Mouse (Mus musculus) lung, adult 2 months (tissue): Measurements from ENCODE around the gene Pon2. TPM values are rescaled to one million over a fixed set of nuclear protein-coding genes. Genes with fewer than 3 reads are reported as not detected.
"Not testable (repeated sequence)": the region's sequence is repeated elsewhere in the genome, so short reads cannot be mapped to it uniquely, and the experiment has no call there.

Experiments
- DNase-seq: peaks from one replicate; pipeline ENCODE4 v3.0.0; 2022
- H3K4me1 ChIP-seq: fragments of 200-500 bp; 2 replicates; pipeline ENCODE4 v1.6.1; 2011; ENCODE audit warnings: low read length; ENCODE audit not compliant: control insufficient read depth, insufficient read depth
- H3K4me3 ChIP-seq: fragments of 200-500 bp; replicated peaks from 2 replicates; pipeline ENCODE3; 2011; ENCODE audit warnings: low read depth, mild to moderate bottlenecking, control low read depth, low read length; ENCODE audit errors: extremely low read depth
- CTCF ChIP-seq: fragments of 200-500 bp; IDR thresholded peaks from 2 replicates; pipeline ENCODE4 v1.5.1; 2011; ENCODE audit warnings: mild to moderate bottlenecking, low read length, control low read depth; ENCODE audit not compliant: insufficient read depth
- POLR2A ChIP-seq: fragments of 200-500 bp; IDR thresholded peaks from 2 replicates; pipeline ENCODE4 v1.6.1; 2011; ENCODE audit warnings: low read depth, mild to moderate bottlenecking, control low read depth, low read length, borderline replicate concordance; ENCODE audit errors: extremely low read depth
- WGBS: fragments of 180-500 bp; shearing (Covaris S2); methylation state at CpG from one replicate; pipeline ENCODE4 v1.1.7; 2018; 5-methylcytosine and 5-hydroxymethylcytosine counted together
- polyA plus RNA-seq: library from polyadenylated mRNA; depleted of rRNA; stranded (reverse); fragments of >200 nt; gene quantifications from 2 replicates; pipeline ENCODE4 v1.2.3, GENCODE M21; 2012; rRNA removed

Gene Pon2
- 26.4 and 38.2 TPM in 2 replicates for polyA plus RNA-seq

GRCm38 (mm10) chr6:5298092-5298554 lies at the start of gene Pon2:
Gene Pon2 (minus strand): TSS chr6:5298455.
- TF ChIP-seq CTCF (no peak), POLR2A (peak; percentile 87)
- DNase-seq: peak; percentile 83
- WGBS: under 1% methylated on average over 34 of the region's 47 CpGs

DNA sequence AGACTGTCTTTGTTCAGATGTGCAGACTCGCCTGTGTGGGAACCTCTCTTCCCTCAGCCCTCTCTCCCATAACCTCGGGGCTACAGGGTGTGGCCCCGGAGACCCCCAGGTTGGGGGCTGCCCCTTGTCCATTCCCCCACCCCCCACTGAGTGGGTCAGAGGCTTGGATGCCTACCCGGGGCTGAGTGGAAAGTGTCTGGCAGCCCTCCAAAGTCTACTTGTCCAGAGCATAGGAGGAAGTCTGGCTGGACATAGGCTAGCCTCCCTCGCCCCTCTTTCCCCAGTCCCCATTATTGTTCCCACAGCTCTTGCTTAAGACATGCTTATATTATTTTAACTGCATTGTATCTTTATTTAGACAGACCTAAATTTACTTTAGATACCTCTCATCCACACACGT lies 46.0 kb upstream of the Pon2 start:
- Histone ChIP-seq H3K4me1 (no peaks in the 10 kb centered on the region), H3K4me3 (no peak overlapping the region)
- TF ChIP-seq POLR2A: no peak
- 40% methylated on average over 6 of the region's 6 CpGs for whole genome bisulfite sequencing
- DNase-seq: no peak

More at GRCm38 (mm10) chr6:5298092-5298554, at the start of gene Pon2:
- peak within 1 kb of the TSS; percentile 83 for H3K4me3 ChIP-seq
- peaks cover 9% of the 10 kb centered on the region; the same call in 1 of the 2 replicates for H3K4me1 ChIP-seq

DNA sequence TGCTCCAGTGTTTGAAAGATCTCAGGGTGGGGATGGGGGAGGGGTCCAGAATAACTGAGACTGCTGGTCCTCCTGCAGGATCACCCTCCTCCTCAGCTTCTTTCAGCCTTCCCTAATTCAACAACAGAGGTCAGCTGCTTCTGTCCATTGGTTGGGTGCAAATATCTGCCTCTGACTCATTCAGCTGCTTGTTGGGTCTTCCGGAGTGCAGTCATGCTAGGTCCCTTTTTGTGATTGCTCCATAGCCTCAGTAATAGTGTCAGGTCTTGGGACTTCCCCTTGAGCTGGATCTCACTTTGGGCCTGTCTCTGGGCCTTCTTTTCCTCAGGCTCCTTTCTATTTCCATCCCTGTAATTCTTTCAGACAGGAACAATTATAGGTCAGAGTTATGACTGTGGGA lies 41.0 kb upstream of the Pon2 start:
- not testable (repeated sequence) for H3K4me3 ChIP-seq, DNase-seq, H3K4me1 ChIP-seq
- 81% methylated on average over 1 of the region's 1 CpGs for WGBS

DNA sequence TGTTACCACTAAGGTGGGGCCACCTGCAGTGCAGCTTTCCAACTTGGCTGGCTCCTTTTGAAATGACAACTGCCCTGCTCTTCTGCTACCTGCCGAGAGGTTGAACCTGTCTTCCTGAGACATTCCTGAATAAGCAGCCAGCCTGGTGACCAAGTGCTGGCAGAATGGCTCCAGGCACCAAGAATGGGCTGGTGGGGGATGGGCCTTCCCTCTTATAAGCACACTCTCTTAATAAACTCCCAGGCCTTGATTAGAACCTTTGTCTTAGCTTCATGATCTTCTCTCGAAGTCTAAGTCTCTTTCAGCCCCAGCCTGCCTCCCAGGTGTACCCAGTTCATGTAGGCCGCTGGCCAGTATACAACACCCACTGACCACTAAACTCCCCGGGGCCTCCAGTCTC lies 40.5 kb upstream of the Pon2 start:
- H3K4me3 ChIP-seq, H3K4me1 ChIP-seq, DNase-seq: not testable (repeated sequence)
- 88% methylated on average over 4 of the region's 4 CpGs for WGBS

DNA sequence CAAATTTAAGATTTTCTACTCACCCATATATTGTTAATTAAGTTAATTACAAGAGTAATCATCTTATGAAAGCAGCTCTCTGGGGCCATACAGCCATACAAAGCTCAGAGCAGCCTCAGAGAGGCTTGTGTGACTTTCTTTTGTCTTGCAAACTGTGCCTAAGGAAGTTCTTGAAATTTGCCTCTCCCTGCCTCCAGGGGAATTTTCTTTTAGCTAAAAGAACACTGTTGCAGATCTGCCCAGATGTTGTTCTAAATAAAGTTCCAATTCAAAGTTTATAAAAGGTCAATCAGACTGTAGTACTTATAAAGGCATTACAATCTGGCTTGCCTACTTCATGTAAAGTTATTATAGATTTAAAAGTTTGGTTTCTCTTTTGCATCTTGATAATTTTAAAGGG lies 37.8 kb upstream of the Pon2 start:
- not testable (repeated sequence) for DNase-seq, H3K4me1 ChIP-seq, H3K4me3 ChIP-seq

GRCm38 (mm10) chr6:5334021-5334420 lies 35.8 kb upstream of the Pon2 start:
- no peaks in the 10 kb centered on the region for H3K4me1 ChIP-seq
- WGBS: 66% methylated on average over 5 of the region's 5 CpGs
- no peak for TF ChIP-seq POLR2A
- TF ChIP-seq CTCF: no peak
- H3K4me3 ChIP-seq: no peak overlapping the region
- no peak for DNase-seq

GRCm38 (mm10) chr6:5332560-5333150 lies 34.4 kb upstream of the Pon2 start:
- WGBS: 73% methylated on average over 3 of the region's 3 CpGs

DNA sequence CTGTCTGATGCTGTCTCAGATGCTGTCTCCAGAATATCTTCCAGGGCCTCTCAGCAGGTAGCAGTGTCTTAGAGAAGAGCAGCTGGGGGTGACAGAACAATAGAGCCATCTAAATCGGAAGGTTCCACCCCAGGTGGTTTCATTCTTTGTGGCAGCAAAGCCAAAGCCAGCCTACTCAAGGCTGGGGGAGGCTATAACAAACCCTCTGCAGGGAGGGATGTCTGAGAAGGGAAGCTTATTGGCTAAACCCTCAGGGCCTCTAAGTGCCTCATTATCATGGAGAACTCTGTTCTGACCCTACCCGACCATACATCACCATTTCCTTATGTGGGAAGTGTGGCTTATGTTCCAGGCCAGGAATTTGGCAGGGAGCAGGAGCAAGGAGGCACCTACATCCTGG lies 26.9 kb upstream of the Pon2 start:
- WGBS: 78% methylated on average over 2 of the region's 2 CpGs
- H3K4me3 ChIP-seq: no peak overlapping the region
- no peaks in the 10 kb centered on the region for H3K4me1 ChIP-seq
- DNase-seq: no peak
- TF ChIP-seq CTCF: no peak
- TF ChIP-seq POLR2A: no peak

More at GRCm38 (mm10) chr6:5332560-5333150, 34.4 kb upstream of the Pon2 start:
- no peak for DNase-seq
- H3K4me3 ChIP-seq: no peak overlapping the region
- no peak for TF ChIP-seq POLR2A
- TF ChIP-seq CTCF: no peak
- no peaks in the 10 kb centered on the region for H3K4me1 ChIP-seq

DNA sequence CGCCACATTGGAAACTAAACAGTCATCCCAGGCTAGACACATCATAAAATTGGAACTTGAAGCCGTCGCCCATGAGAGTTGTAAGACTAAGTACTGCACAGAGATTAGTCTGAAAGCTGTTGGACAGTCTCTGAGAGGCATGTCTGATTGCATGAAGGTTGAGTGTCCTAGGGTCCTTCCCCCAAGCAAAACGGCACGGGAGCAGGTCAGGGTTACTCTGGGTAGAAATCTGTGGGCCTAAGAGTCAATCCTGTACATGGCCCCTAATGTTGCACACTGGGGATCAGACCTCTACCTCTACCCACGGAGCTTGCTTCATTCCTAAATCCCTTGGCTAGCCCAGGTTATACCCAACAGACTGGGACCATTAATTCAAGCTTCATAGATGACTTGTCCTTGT lies 25.8 kb upstream of the Pon2 start:
- 92% methylated on average over 6 of the region's 6 CpGs for WGBS

GRCm38 (mm10) chr6:5316630-5317029 lies 18.4 kb upstream of the Pon2 start:
- TF ChIP-seq CTCF: no peak
- no peak for TF ChIP-seq POLR2A
- H3K4me1 ChIP-seq: no peaks in the 10 kb centered on the region
- DNase-seq: no peak
- no peak overlapping the region for H3K4me3 ChIP-seq
- 96% methylated on average over 9 of the region's 9 CpGs for WGBS

More for the DNA sequence above, 25.8 kb upstream of the Pon2 start:
- H3K4me3 ChIP-seq, DNase-seq, H3K4me1 ChIP-seq: not testable (repeated sequence)

GRCm38 (mm10) chr6:5315053-5315759 lies 17.0 kb upstream of the Pon2 start:
- Histone ChIP-seq H3K4me3 (no peak overlapping the region), H3K4me1 (no peaks in the 10 kb centered on the region; the same call in 1 of the 2 replicates)
- WGBS: 83% methylated on average over 3 of the region's 3 CpGs
- TF ChIP-seq CTCF (no peak), POLR2A (no peak)
- DNase-seq: no peak
